Mouse (Mus musculus): Measurements from ENCODE around the gene Rnf208. TPM values are rescaled to one million over a fixed set of nuclear protein-coding genes. Genes with fewer than 3 reads are reported as not detected.
"Not testable (repeated sequence)": the region's sequence is repeated elsewhere in the genome, so short reads cannot be mapped to it uniquely, and the experiment has no call there.

Rnf208 gene
- polyA plus RNA-seq, 1 experiment from 2014 or later: 2.4 TPM

GRCm38 (mm10) chr2:25257250-25257649 lies 15.2 kb downstream of the Rnf208 start:
- not testable (repeated sequence) for H3K4me2 ChIP-seq; H3K9ac ChIP-seq; ATAC-seq; H3K27ac ChIP-seq; H3K9me3 ChIP-seq (replicated peaks); H3K27me3 ChIP-seq (replicated peaks); H3K4me3 ChIP-seq
- WGBS (ENCODE audit: insufficient replicate concordance): 75% methylated on average over 5 of the region's 5 CpGs
- Histone ChIP-seq H3K4me1 (peaks cover 32% of the 10 kb centered on the region), H3K36me3 (peaks cover 14% of the 10 kb centered on the region)

- Histone ChIP-seq H3K4me1 (peaks cover 44% of the 10 kb centered on the region), H3K9ac (no peak overlapping the region), H3K36me3 (no peaks in the 10 kb centered on the region), H3K4me3 (no peak overlapping the region), H3K27me3 (replicated peaks) (peaks cover 9% of the 10 kb centered on the region), H3K9me3 (replicated peaks) (no peaks in the 10 kb centered on the region), H3K4me2 (no peak overlapping the region), H3K27ac (no peak overlapping the region)
- 37% methylated on average over 2 of the region's 2 CpGs for WGBS (ENCODE audit: insufficient replicate concordance)
- no peak for ATAC-seq
Measured at GRCm38 (mm10) chr2:25258887-25259286, 16.8 kb downstream of the Rnf208 start.

DNA sequence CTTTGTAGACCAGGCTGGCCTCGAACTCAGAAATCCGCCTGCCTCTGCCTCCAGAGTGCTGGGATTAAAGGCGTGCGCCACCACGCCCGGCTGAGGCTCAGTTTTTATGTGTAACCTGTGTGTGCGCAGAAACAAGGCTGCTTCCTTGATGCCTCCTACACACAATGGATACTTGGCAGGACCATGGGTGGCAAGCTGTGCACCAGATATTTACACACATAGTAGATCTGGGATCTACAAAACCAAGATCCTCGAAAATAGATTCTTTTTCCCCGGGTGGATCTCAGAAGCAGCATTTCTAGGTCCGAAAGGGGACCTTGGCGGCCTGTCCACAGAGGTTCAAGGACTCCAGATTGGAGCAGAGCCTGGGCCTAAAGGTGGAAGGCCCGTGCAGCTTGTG lies 19.8 kb downstream of the Rnf208 start:
- peaks cover 11% of the 10 kb centered on the region for H3K27me3 ChIP-seq (replicated peaks)
- no peaks in the 10 kb centered on the region for H3K36me3 ChIP-seq
- H3K27ac ChIP-seq: peak overlapping the region; percentile 77
- peak overlapping the region; percentile 65 for H3K9ac ChIP-seq
- WGBS (ENCODE audit: insufficient replicate concordance): 42% methylated on average over 12 of the region's 12 CpGs
- peaks cover 56% of the 10 kb centered on the region for H3K4me1 ChIP-seq
- H3K9me3 ChIP-seq (replicated peaks): no peaks in the 10 kb centered on the region
- peak; percentile 7; the same call in 1 of the 2 replicates for ATAC-seq
- H3K4me2 ChIP-seq: peak overlapping the region; percentile 100
- H3K4me3 ChIP-seq: peak overlapping the region; percentile 84

DNA sequence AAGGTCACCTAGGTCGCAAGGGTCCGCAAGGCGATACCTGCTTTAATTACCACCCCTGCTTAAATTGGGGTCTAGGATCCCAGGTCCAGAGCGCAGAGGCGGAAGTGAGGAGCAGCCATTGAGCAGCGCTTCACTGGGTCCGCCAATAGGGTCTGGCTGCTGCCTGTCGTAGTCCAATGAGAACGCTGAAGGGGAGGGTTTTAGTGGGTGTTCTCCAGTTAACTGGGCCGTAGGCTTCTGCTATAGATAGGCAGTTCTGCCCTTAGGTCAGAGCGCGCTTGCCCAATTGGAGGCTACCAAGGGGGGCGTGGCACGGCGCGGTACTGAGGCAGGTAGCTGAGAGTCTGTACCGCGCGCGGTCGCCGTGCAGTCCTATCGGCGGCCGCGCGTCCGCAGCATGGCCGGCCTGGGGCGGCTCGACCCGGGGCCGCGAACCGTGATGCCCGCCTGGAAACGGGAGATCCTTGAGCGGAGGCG lies 20.3 kb downstream of the Rnf208 start, which contains the start of gene Tprn:
Gene Tprn (plus strand): TSS at position 328 of the 477 bp plus-strand sequence.
- peak; percentile 97 for ATAC-seq
- no peaks in the 10 kb centered on the region; the same call in 1 of the 2 replicates for H3K36me3 ChIP-seq
- peaks cover 56% of the 10 kb centered on the region for H3K4me1 ChIP-seq
- peaks cover 11% of the 10 kb centered on the region for H3K27me3 ChIP-seq (replicated peaks)
- no peaks in the 10 kb centered on the region for H3K9me3 ChIP-seq (replicated peaks)
- WGBS (ENCODE audit: insufficient replicate concordance): under 1% methylated on average over 39 of the region's 39 CpGs
- peak within 1 kb of the TSS; percentile 100 for H3K4me2 ChIP-seq
- peak within 1 kb of the TSS; percentile 84 for H3K4me3 ChIP-seq
- peak within 1 kb of the TSS; percentile 77 for H3K27ac ChIP-seq
- H3K9ac ChIP-seq: peak within 1 kb of the TSS; percentile 86

GRCm38 (mm10) chr2:25262795-25263622 lies 21.0 kb downstream of the Rnf208 start:
- peaks cover 63% of the 10 kb centered on the region for H3K4me1 ChIP-seq
- H3K9me3 ChIP-seq (replicated peaks): no peaks in the 10 kb centered on the region
- H3K9ac ChIP-seq: peak overlapping the region; percentile 86
- H3K27ac ChIP-seq: peak overlapping the region; percentile 77
- peaks cover 11% of the 10 kb centered on the region for H3K27me3 ChIP-seq (replicated peaks)
- peaks cover 2% of the 10 kb centered on the region; the same call in 1 of the 2 replicates for H3K36me3 ChIP-seq
- H3K4me3 ChIP-seq: peak overlapping the region; percentile 84
- peak; percentile 13 for ATAC-seq
- peak overlapping the region; percentile 100 for H3K4me2 ChIP-seq
- WGBS (ENCODE audit: insufficient replicate concordance): 2% methylated on average over 82 of the region's 82 CpGs

DNA sequence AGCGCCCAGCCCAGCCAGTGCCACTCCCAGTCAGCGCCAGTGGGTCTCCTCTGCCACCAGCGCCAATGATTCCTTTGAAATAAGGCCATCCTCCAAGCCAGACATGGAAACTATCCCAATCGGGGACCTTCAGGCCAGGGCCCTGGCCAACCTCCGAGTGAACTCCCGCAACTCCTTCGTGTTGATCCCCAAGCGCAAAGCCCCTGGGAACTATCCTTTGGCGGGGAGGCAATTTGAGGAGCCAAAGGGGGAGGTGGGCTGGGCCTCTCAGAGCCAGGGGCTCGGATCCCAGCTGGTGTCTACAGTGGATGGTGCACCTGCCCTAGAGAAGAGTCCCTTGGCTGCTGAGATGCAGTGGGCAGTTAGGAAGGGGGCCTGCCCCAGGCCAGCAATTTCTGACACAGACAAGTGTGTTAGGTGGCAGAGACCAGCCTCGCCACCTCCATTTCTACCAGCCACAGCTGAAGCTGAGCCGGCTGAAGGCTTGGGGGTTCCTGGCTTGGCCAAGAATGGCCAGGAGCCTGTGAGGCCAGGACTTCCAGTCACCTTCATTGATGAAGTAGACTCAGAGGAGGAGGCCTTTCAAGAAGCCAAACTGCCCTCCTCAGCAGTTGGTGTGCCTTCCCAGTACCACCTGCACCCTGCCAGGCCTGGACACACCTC lies 21.7 kb downstream of the Rnf208 start:
- Histone ChIP-seq H3K4me2 (peak overlapping the region; percentile 100), H3K4me3 (peak overlapping the region; percentile 84), H3K9me3 (replicated peaks) (no peaks in the 10 kb centered on the region), H3K9ac (peak overlapping the region; percentile 86), H3K36me3 (peaks cover 8% of the 10 kb centered on the region), H3K27ac (peak overlapping the region; percentile 77; the same call in 1 of the 2 replicates), H3K27me3 (replicated peaks) (peaks cover 11% of the 10 kb centered on the region), H3K4me1 (peaks cover 68% of the 10 kb centered on the region)
- no peak for ATAC-seq
- WGBS (ENCODE audit: insufficient replicate concordance): 29% methylated on average over 12 of the region's 12 CpGs

GRCm38 (mm10) chr2:25264286-25264660 lies 22.2 kb downstream of the Rnf208 start:
- H3K4me2 ChIP-seq: peak overlapping the region; percentile 100
- peaks cover 11% of the 10 kb centered on the region for H3K27me3 ChIP-seq (replicated peaks)
- H3K4me3 ChIP-seq: peak overlapping the region; percentile 84
- 68% methylated on average over 5 of the region's 5 CpGs for WGBS (ENCODE audit: insufficient replicate concordance)
- H3K27ac ChIP-seq: no peak overlapping the region
- no peaks in the 10 kb centered on the region for H3K9me3 ChIP-seq (replicated peaks)
- ATAC-seq: no peak
- peaks cover 13% of the 10 kb centered on the region for H3K36me3 ChIP-seq
- peaks cover 68% of the 10 kb centered on the region for H3K4me1 ChIP-seq
- peak overlapping the region; percentile 86; the same call in 1 of the 2 replicates for H3K9ac ChIP-seq

DNA sequence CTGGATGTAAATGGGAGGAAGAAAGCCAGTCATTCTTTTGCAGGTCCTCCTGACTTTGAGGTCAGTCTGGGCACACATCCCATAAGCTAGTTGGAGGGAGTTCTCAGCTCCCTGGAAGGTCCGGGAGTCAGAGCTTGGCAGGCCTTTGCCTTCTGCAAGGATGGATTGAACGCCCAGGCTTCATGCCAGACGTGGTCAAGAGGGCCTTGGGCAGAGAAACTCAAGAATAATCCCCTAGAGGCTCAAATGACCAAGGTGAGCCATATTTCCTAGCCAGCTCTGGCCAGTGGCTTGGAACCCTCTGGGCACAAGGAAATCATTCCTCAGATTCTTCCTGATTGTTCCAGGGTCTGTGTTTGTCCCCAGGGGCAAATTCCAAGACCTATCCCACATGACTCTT lies 22.8 kb downstream of the Rnf208 start:
- peak overlapping the region; percentile 27; the same call in 1 of the 2 replicates for H3K9ac ChIP-seq
- H3K9me3 ChIP-seq (replicated peaks): no peaks in the 10 kb centered on the region
- no peak for ATAC-seq
- no peak overlapping the region for H3K27ac ChIP-seq
- H3K4me1 ChIP-seq: peaks cover 68% of the 10 kb centered on the region
- H3K4me3 ChIP-seq: no peak overlapping the region
- peaks cover 19% of the 10 kb centered on the region for H3K36me3 ChIP-seq
- H3K27me3 ChIP-seq (replicated peaks): peaks cover 11% of the 10 kb centered on the region
- WGBS (ENCODE audit: insufficient replicate concordance): 67% methylated on average over 3 of the region's 3 CpGs
- peak overlapping the region; percentile 100 for H3K4me2 ChIP-seq

GRCm38 (mm10) chr2:25265897-25266656 lies 24.0 kb downstream of the Rnf208 start:
- H3K9ac ChIP-seq: peak overlapping the region; percentile 52
- peaks cover 80% of the 10 kb centered on the region for H3K4me1 ChIP-seq
- 38% methylated on average over 6 of the region's 6 CpGs for WGBS (ENCODE audit: insufficient replicate concordance)
- peak overlapping the region; percentile 20 for H3K4me3 ChIP-seq
- no peak for ATAC-seq
- H3K36me3 ChIP-seq: peaks cover 31% of the 10 kb centered on the region
- H3K9me3 ChIP-seq (replicated peaks): no peaks in the 10 kb centered on the region
- H3K4me2 ChIP-seq: peak overlapping the region; percentile 100
- H3K27ac ChIP-seq: peak overlapping the region; percentile 64
- H3K27me3 ChIP-seq (replicated peaks): peaks cover 11% of the 10 kb centered on the region

DNA sequence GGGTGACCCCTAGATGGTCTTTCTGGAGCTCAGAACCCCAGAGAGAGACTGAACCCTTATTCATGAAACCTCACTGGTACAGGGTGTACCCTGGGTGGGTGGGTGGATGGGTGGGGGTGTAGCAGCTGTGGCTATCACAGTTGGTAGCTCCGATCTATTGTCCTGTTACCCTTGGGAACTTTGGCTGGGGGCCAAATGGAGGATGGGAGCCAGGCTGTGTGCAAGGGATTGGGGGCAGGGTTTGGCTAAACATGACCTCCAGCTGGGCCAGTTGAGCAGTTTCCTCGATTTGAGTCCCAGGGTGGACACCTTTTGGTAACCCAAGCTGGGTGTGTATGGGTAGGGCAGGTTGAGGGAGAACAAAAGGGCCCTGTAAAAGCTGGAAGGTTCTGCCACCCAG lies 24.7 kb downstream of the Rnf208 start:
- H3K9ac ChIP-seq: peak overlapping the region; percentile 52
- H3K9me3 ChIP-seq (replicated peaks): no peaks in the 10 kb centered on the region
- H3K27ac ChIP-seq: peak overlapping the region; percentile 64
- H3K4me3 ChIP-seq: peak overlapping the region; percentile 20; the same call in 1 of the 2 replicates
- peak overlapping the region; percentile 100 for H3K4me2 ChIP-seq
- H3K4me1 ChIP-seq: peaks cover 81% of the 10 kb centered on the region
- peaks cover 11% of the 10 kb centered on the region for H3K27me3 ChIP-seq (replicated peaks)
- H3K36me3 ChIP-seq: peaks cover 33% of the 10 kb centered on the region
- ATAC-seq: no peak
- 52% methylated on average over 2 of the region's 2 CpGs for WGBS (ENCODE audit: insufficient replicate concordance)

GRCm38 (mm10) chr2:25267241-25267640 lies 25.2 kb downstream of the Rnf208 start:
- peak overlapping the region; percentile 52 for H3K9ac ChIP-seq
- H3K9me3 ChIP-seq (replicated peaks): no peaks in the 10 kb centered on the region
- no peak for ATAC-seq
- peaks cover 33% of the 10 kb centered on the region for H3K36me3 ChIP-seq
- H3K4me3 ChIP-seq: no peak overlapping the region
- H3K4me2 ChIP-seq: peak overlapping the region; percentile 100
- peak overlapping the region; percentile 64 for H3K27ac ChIP-seq
- H3K27me3 ChIP-seq (replicated peaks): peaks cover 11% of the 10 kb centered on the region
- peaks cover 77% of the 10 kb centered on the region for H3K4me1 ChIP-seq

Measured in liver, embryonic 12.5 days (tissue).